Mouse (Mus musculus): Measurements from ENCODE around the gene P4ha3.
"Not testable (repeated sequence)": the region's sequence is repeated elsewhere in the genome, so short reads cannot be mapped to it uniquely, and the experiment has no call there.

P4ha3 gene

DNA sequence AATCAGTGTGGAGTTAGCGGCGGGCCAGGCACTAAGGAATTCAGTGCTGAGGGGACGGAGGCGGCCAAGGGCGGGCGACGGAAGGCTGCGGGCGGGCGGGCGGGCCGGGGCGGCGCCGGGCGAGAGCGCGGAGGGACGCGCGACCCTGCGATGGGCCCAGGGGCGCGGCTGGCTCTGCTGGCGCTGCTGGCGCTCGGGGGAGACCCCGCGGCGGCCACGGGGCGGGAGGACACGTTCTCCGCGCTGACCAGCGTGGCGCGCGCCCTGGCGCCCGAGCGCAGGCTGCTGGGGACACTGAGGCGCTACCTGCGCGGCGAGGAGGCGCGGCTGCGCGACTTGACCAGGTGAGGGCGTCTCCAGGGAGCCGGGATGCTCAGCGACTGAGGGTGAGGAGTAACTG, at the start of gene P4ha3:
TSS of gene P4ha3 (plus strand) at position 138 of the 400 bp plus-strand sequence.
- no peak for DNase-seq (ENCODE audit: low read depth, low spot score)

- DNase-seq (ENCODE audit: low read depth, low spot score) = no peak
Measured at GRCm38 (mm10) chr7:100238271-100238670, 47.0 kb upstream of the P4ha3 start.

GRCm38 (mm10) chr7:100240601-100241000, 44.7 kb upstream of the P4ha3 start:
- DNase-seq (ENCODE audit: low read depth, low spot score) = no peak

- DNase-seq (ENCODE audit: low read depth, low spot score) = no peak
Measured at GRCm38 (mm10) chr7:100243007-100243406, 42.3 kb upstream of the P4ha3 start.

DNA sequence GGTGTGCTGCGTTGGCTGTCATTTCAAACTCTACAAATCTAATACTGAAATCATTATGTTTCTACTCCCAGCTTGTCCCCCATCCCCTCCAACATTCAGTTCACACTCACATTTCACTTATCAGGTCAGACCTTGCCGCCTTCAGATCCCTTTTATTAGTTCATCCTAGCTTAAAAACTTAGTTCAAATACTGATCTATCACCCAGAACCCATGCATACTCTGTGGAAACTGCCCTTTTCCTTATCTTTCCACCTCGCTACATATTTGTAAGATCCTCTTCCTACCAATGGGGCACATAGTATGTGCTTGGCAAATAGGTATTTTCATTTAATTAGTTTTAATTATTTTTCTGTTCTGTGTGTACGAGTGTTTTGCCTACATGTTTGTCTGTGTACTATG, 41.1 kb upstream of the P4ha3 start:
- no peak for DNase-seq (ENCODE audit: low read depth, low spot score)

GRCm38 (mm10) chr7:100245176-100245575, 40.1 kb upstream of the P4ha3 start:
- DNase-seq (ENCODE audit: low read depth, low spot score) = no peak

DNA sequence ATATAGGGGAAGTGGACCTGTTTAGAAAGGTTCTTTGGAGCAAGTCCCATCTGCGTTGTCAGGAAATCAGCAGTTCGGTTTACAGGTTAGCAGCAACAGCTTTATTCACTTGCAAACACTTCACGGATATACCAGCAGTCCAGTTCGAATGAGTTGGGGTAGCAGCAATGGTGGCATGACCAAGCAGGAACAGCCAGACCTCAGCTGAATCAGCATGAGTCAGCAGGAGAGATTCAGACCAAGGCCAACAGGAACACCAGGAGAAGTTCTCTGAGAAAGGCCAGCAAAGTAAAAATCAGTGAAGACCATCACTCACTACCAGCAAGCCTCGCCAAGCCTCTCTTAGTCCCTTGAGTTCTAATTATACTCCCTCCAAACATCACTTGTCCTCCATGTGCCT, 34.7 kb upstream of the P4ha3 start:
- no peak for DNase-seq (ENCODE audit: low read depth, low spot score)

- DNase-seq (ENCODE audit: low read depth, low spot score) = no peak
Measured at GRCm38 (mm10) chr7:100262350-100262749, 23.0 kb upstream of the P4ha3 start.

DNA sequence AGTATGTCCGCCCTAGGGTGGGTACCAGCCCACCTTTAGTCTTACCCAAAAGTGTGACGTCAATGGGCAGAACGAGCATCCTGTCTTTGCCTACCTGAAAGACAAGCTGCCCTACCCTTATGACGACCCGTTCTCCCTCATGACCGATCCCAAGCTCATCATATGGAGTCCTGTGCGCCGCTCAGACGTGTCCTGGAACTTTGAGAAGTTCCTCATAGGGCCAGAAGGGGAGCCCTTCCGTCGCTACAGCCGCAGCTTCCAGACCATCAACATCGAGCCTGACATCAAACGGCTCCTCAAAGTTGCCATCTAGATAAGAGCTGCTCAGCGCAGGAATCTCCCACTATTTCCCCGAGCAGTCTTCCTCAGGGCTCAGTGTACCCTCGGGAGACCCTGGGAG, 20.4 kb upstream of the P4ha3 start:
- DNase-seq (ENCODE audit: low read depth, low spot score) = not testable (repeated sequence)

DNA sequence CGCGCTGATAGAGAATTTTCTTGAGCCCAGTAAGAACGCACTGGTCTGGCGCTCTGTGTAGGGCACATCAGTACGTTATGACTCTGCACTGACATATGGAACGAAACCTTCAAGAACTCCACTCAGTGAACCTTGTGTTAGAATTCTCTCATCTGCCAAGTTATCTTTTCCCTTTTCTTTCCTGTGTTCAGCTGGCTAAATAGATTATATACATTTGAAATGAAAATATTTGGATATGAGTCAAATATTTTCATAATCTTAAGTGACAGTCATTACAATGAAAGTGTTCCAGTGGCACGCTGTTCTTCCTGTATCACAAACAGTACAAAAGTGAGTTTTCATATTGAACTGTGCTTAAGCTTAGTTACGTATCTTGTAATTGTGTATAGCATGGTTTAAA, 13.0 kb upstream of the P4ha3 start:
- DNase-seq (ENCODE audit: low read depth, low spot score) = no peak

- no peak for DNase-seq (ENCODE audit: low read depth, low spot score)
Measured at GRCm38 (mm10) chr7:100274507-100274906, 10.8 kb upstream of the P4ha3 start.

DNA sequence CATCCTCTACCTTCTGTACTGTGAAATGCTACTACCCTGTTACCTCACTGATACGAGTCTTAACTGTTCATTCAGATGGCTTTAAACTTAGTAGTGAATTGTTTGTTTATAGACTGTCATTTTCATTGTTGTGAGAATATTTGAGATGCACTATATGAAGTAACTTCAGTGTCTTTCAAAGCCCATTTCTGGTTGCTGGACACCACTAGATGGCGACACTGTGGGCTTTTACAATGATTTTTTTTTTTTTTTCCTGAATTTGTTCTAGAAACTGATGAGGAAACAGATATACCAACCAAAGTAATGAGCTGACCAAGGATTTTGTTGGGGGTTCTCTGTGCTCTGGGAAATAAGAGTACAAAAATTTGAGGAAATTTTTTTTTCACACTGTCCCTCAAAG, 8.9 kb upstream of the P4ha3 start:
- no peak for DNase-seq (ENCODE audit: low read depth, low spot score)

DNA sequence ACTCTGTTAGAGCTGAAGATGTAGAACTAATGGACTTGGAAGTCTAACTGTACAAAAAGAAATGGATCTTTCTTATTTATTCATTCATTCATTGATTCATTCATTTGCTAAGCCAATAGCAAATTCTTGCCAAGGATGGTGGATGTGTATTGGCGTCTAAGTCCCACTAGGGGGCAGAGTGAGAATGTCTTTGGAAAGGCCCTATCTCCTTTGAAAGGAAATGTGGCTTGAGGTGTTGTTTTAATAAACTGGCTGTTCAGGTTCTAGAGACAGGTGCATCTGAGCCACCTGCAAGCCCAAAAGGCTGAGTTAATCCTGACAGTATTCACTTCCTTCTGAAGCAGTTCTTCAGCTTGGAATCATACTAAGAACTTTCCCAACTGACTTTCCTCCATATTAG, 5.5 kb upstream of the P4ha3 start:
- DNase-seq (ENCODE audit: low read depth, low spot score) = peak; percentile 44

GRCm38 (mm10) chr7:100281596-100281995, 3.7 kb upstream of the P4ha3 start:
- DNase-seq (ENCODE audit: low read depth, low spot score) = no peak

GRCm38 (mm10) chr7:100283298-100283697, 2.0 kb upstream of the P4ha3 start:
- DNase-seq (ENCODE audit: low read depth, low spot score) = no peak

DNA sequence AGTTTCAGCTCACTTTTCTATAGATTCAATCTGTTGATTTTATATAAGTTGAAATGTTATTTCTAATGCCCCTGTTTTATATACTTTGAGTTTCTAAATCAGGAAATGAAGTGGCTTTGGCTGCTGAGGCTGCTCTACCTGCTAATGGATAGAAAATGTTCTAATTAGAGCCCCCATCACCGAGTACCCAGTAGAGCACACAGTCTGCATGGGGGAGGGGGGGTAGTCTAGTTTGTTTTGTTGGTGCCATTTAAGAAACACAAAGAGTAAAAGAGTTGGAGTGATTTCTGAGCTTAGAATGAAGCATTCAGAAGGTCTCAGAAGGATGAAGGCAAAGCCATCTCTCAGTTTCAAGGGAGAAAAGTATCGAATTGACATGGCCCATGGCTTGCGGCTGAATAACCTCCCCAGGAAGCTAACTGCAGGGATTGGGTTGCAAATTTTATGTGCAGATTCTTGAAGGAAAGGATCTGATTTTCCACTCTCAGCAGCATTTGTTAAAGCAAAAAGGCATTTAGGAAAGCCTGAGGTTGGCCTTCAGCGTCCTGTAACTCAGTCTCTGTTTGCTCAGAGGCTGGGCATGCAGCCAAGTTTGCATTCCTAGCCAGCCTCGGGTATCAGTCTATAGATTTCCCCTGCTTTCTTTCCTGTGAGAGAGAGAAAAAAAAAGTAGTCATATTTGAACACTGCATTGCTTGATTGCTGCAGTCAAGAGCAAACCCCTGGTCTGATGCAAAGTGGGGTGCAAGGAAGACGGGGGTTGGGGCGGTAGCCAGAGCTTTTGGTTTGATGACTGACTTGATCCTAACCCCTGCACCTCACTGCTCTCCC, 2.6 kb downstream of the P4ha3 start:
- no peak for DNase-seq (ENCODE audit: low read depth, low spot score)

DNA sequence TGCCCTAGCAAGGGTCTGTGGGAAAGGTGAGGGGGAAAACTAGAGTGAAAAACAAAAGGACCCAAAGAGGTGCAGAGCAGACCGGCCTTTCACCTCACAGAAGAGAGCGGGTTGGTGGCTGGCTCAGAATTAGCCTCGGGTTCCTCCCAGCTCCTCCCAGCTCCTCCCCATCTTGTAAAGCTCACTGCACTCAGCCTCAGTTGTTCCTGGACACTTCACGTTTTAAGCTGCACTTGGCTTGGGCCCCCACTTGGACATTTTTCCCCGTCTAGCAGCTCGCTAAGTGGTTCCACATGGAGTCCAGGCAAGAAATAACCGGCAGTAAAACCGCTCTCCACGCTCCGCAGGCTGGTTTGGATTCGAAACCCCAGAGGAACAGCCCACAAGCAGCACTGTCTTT, 3.3 kb downstream of the P4ha3 start:
- no peak for DNase-seq (ENCODE audit: low read depth, low spot score)

GRCm38 (mm10) chr7:100293546-100293945, 8.2 kb downstream of the P4ha3 start:
- no peak for DNase-seq (ENCODE audit: low read depth, low spot score)

GRCm38 (mm10) chr7:100295745-100296144, 10.4 kb downstream of the P4ha3 start:
- DNase-seq (ENCODE audit: low read depth, low spot score) = no peak

- DNase-seq (ENCODE audit: low read depth, low spot score) = no peak
Measured at GRCm38 (mm10) chr7:100296699-100297098, 11.4 kb downstream of the P4ha3 start.

DNA sequence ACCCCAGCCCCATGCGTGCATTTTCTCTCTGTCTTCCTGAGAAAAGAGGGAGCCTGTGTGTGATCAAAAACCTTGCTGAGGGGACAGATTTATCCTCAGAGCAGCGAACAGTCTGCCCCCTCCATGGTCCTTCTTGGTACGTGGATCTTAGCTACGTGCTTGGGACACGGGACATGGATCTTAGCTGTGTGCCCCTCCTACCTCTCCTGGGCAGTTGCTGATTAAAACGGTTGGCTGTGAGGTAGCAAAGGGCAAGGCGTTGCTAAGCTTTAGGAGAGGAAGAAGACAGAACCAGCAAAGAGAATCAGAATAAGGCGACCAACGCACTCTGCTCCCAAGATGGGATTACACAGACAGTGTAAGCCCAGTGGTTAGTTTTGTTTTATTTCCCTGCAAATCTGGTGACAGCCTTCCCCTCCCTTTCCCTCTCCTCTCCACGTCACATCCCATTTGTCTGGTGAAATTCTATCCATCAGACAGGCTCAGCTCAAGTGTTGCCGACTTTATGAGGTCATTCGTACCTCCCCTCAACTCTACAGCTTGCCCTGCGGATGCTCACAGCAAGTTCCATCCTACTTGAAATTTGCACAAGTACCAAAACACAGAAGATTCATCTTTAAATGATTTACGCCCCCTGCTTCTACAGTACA, 13.7 kb downstream of the P4ha3 start:
- no peak for DNase-seq (ENCODE audit: low read depth, low spot score)

DNA sequence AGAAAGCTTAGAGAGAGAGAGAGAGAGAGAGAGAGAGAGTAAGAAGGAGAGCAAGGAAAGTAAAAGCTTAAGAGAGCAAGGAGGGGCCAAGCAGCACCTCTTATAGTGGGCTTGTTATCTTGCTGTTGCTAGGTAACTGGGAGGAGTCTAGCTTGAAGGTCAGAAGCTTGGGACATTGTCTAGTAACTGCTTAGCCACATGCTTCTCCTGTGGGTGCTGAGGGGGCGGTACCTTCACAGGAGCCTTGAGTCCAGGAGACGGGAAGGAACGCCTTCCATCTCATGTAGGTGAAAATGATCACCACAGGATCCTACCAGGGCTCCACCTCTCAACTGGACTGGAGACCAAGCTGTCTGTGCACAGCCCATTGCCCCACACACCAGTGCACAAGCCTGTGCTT, 16.1 kb downstream of the P4ha3 start:
- no peak for DNase-seq (ENCODE audit: low read depth, low spot score)

DNA sequence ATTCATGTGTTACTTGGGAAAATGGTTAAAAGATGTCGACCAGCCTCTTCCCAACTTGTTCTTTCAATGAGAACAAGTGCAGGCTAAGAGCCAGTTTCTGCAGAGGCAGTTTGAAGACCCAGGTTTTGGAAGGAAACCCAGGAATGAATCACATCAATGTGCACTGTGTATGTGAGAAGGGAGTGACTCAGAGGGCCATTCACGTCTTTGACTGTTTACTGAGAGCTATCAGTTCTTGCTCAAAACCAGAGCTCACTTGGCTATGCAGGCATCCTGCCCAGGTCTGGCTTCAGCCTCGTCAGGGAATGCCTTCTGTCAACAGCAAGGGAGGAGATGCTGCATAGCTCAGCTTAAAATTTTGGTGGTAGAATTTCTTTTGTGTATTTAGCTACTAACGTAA, 17.0 kb downstream of the P4ha3 start:
- no peak for DNase-seq (ENCODE audit: low read depth, low spot score)
